Mouse (Mus musculus) lung, embryonic 16.5 days (tissue): ENCODE data around the gene Map4k3. TPM values are rescaled to one million over a fixed set of nuclear protein-coding genes. Genes with fewer than 3 reads are reported as not detected.
A peak's percentile ranks its signal among the peaks of the same experiment; 100 is the strongest.

Source experiments
- ATAC-seq: fragments of 200-750 bp; cut with Nextera tagmentation; 2 replicates; pipeline ENCODE4 v1.8.0; 2017; ENCODE audit warnings: low read depth, mild to moderate bottlenecking, moderate library complexity
- H3K27ac ChIP-seq: fragments of 300-500 bp; sonication (generic); 2 replicates; pipeline ENCODE4 v1.5.1; 2014; ENCODE audit warnings: mild to moderate bottlenecking, control low read depth, low read length
- H3K27me3 ChIP-seq: fragments of 300-500 bp; sonication (generic); 2 replicates; pipeline ENCODE4 v1.6.1; 2014; ENCODE audit warnings: low read depth, low read length, mixed read lengths; ENCODE audit not compliant: control insufficient read depth, insufficient read depth
- H3K36me3 ChIP-seq: fragments of 300-500 bp; sonication (generic); 2 replicates; pipeline ENCODE4 v1.6.1; 2014; ENCODE audit warnings: low read length; ENCODE audit not compliant: control insufficient read depth, insufficient read depth
- H3K4me1 ChIP-seq: fragments of 300-500 bp; sonication (generic); replicated peaks from 2 replicates; pipeline ENCODE4 v1.6.1; 2014; ENCODE audit warnings: low read length, mixed read lengths; ENCODE audit not compliant: control insufficient read depth, insufficient read depth
- H3K4me2 ChIP-seq: fragments of 300-500 bp; sonication (generic); 2 replicates; pipeline ENCODE4 v1.6.1; 2014; ENCODE audit warnings: low read depth, low read length, control low read depth
- H3K4me3 ChIP-seq: fragments of 300-500 bp; sonication (generic); 2 replicates; pipeline ENCODE4 v1.5.1; 2014; ENCODE audit warnings: mild to moderate bottlenecking, low read length, control low read depth
- H3K9ac ChIP-seq: fragments of 300-500 bp; sonication (generic); 2 replicates; pipeline ENCODE4 v1.6.1; 2014; ENCODE audit warnings: low read length, control low read depth
- H3K9me3 ChIP-seq: fragments of 300-500 bp; sonication (generic); 2 replicates; pipeline ENCODE4 v1.6.1; 2016; ENCODE audit warnings: low read length; ENCODE audit not compliant: control insufficient read depth
- WGBS: fragments of 180-500 bp; shearing (Covaris S2); extraction: QIAGEN DNeasy Blood & Tissue Kit; methylation state at CpG from one replicate; pipeline ENCODE4 v1.1.7; 2014; 5-methylcytosine and 5-hydroxymethylcytosine counted together
- polyA plus RNA-seq: library from polyadenylated mRNA; unstranded; fragments of >200 nt; fragmentation: Nextera tagmentation; extraction: Ambion mirVana; gene quantifications from 2 replicates; pipeline ENCODE4 v1.2.1, GENCODE M21; 2015

Map4k3 gene
- polyA plus RNA-seq, 1 experiment from 2014 or later: 42.5 TPM

- H3K4me2 ChIP-seq: no peak overlapping the region
- no peaks in the 10 kb centered on the region for H3K36me3 ChIP-seq
- WGBS: 67% methylated on average over 5 of the region's 5 CpGs
- no peaks in the 10 kb centered on the region for H3K27me3 ChIP-seq
- H3K9me3 ChIP-seq: 0 out of 2 replicates have a peak, but pooled peaks cover 2% of the 10 kb centered on the region
- H3K4me3 ChIP-seq: no peak overlapping the region
- no peak for ATAC-seq
- no peak overlapping the region for H3K9ac ChIP-seq
- no peaks in the 10 kb centered on the region for H3K4me1 ChIP-seq
- H3K27ac ChIP-seq: no peak overlapping the region
These were observed 165.5 kb downstream of the Map4k3 start for GRCm38 (mm10) chr17:80562792-80563191.

GRCm38 (mm10) chr17:80560669-80561401, 167.4 kb downstream of the Map4k3 start:
- Histone ChIP-seq H3K27ac (no peak overlapping the region), H3K4me3 (peak overlapping the region; percentile 33), H3K9ac (no peak overlapping the region), H3K36me3 (no peaks in the 10 kb centered on the region), H3K4me2 (peak overlapping the region; percentile 50), H3K27me3 (no peaks in the 10 kb centered on the region), H3K4me1 (no peaks in the 10 kb centered on the region), H3K9me3 (no peaks in the 10 kb centered on the region)
- peak; percentile 63; the same call in 1 of the 2 replicates for ATAC-seq
- WGBS: 16% methylated on average over 12 of the region's 12 CpGs

- Histone ChIP-seq H3K27ac (no peak overlapping the region), H3K4me3 (no peak overlapping the region), H3K9me3 (no peaks in the 10 kb centered on the region), H3K27me3 (no peaks in the 10 kb centered on the region), H3K9ac (no peak overlapping the region), H3K4me1 (no peaks in the 10 kb centered on the region), H3K4me2 (peak overlapping the region; percentile 50; the same call in 1 of the 2 replicates), H3K36me3 (no peaks in the 10 kb centered on the region)
- no peak for ATAC-seq
- 75% methylated on average over 4 of the region's 4 CpGs for WGBS
These were observed 168.5 kb downstream of the Map4k3 start for GRCm38 (mm10) chr17:80559745-80560144.

DNA sequence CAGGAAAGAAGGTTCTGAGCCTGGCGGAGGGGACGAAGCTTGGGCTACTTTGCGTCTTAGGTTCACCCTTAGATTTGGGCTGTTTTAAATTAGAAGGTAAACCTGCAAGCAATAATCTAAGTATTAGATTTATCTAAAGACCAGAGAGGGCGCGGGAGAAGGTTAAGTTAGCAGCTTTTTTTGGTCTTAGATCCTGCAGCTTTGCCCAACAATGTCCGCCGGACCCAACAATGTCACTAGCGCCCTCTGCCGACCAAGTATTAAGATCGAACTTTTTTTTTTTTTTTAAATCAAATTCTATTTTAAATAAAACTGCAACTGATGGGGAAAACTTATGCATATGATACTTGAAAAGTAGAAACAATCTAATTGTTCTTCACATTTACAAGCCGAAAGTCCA, 169.2 kb downstream of the Map4k3 start:
- Histone ChIP-seq H3K4me1 (0 out of 2 replicates have a peak, but pooled peaks cover under 1% of the 10 kb centered on the region), H3K9ac (no peak overlapping the region), H3K9me3 (no peaks in the 10 kb centered on the region), H3K4me3 (no peak overlapping the region), H3K36me3 (no peaks in the 10 kb centered on the region), H3K27ac (no peak overlapping the region), H3K27me3 (no peaks in the 10 kb centered on the region), H3K4me2 (no peak overlapping the region)
- 33% methylated on average over 11 of the region's 11 CpGs for WGBS
- no peak for ATAC-seq

DNA sequence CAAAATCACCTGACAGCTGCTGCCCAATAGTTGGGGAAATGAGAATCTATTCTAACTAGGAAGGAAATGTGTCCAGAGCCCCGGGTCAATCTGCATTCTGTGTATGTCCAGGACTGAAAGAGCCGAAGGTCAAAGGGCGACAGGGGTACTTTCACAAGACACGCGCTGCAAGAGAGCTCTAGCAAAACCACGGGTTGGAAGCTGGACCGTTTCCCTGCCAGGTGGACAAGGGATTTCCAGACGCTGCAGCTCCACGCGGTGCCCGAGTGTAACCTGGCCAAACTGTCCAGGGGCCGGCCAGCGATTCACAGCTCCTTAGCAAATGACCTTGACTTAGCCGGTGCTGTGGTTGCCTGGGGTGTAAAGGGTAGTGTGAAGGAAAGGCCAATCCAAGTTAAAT, 169.7 kb downstream of the Map4k3 start:
- Histone ChIP-seq H3K27ac (no peak overlapping the region), H3K9ac (no peak overlapping the region), H3K4me1 (0 out of 2 replicates have a peak, but pooled peaks cover 2% of the 10 kb centered on the region), H3K27me3 (no peaks in the 10 kb centered on the region), H3K4me3 (no peak overlapping the region), H3K4me2 (no peak overlapping the region), H3K36me3 (no peaks in the 10 kb centered on the region), H3K9me3 (no peaks in the 10 kb centered on the region)
- 68% methylated on average over 14 of the region's 14 CpGs for WGBS
- no peak for ATAC-seq

- Histone ChIP-seq H3K4me2 (no peak overlapping the region), H3K4me1 (peaks cover 5% of the 10 kb centered on the region; the same call in 1 of the 2 replicates), H3K27ac (no peak overlapping the region), H3K36me3 (no peaks in the 10 kb centered on the region), H3K4me3 (no peak overlapping the region), H3K27me3 (no peaks in the 10 kb centered on the region), H3K9me3 (no peaks in the 10 kb centered on the region), H3K9ac (no peak overlapping the region)
- WGBS: 94% methylated on average over 5 of the region's 5 CpGs
- ATAC-seq: no peak
These were observed 170.8 kb downstream of the Map4k3 start for GRCm38 (mm10) chr17:80557461-80557860.

GRCm38 (mm10) chr17:80553318-80554270, 174.7 kb downstream of the Map4k3 start:
- Histone ChIP-seq H3K9ac (peak overlapping the region; percentile 69), H3K4me2 (peak overlapping the region; percentile 75), H3K27me3 (no peaks in the 10 kb centered on the region), H3K27ac (no peak overlapping the region), H3K36me3 (no peaks in the 10 kb centered on the region), H3K4me3 (peak overlapping the region; percentile 61), H3K4me1 (peaks cover 5% of the 10 kb centered on the region; the same call in 1 of the 2 replicates), H3K9me3 (no peaks in the 10 kb centered on the region)
- WGBS: 3% methylated on average over 35 of the region's 35 CpGs
- peak; percentile 93 for ATAC-seq

- Histone ChIP-seq H3K4me2 (no peak overlapping the region), H3K36me3 (no peaks in the 10 kb centered on the region), H3K4me3 (no peak overlapping the region), H3K9ac (no peak overlapping the region), H3K27ac (no peak overlapping the region), H3K27me3 (no peaks in the 10 kb centered on the region), H3K9me3 (no peaks in the 10 kb centered on the region), H3K4me1 (peaks cover 5% of the 10 kb centered on the region; the same call in 1 of the 2 replicates)
- WGBS: 68% methylated on average over 4 of the region's 4 CpGs
- ATAC-seq: no peak
These were observed 175.6 kb downstream of the Map4k3 start for GRCm38 (mm10) chr17:80552653-80553052.

DNA sequence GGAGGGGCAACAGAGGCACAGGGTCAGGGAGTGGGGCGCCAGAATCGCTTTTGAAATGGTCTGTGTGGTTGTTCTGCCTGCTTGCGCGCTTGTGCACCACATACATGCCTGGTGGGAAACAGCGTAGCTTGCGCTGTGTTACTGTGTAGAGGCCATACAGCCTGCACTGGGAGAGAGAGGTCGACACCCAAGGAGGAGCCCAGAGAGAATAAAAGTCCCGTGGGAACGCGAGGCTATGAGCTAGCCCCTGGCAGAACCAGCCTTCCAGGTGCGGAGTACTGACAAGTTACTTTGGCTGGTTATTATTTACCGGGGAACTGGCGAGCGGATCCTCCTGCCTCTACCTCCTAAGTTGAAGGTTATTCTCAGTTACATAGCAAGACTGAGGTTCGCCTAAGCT, 177.3 kb downstream of the Map4k3 start:
- no peak overlapping the region for H3K4me3 ChIP-seq
- H3K27ac ChIP-seq: no peak overlapping the region
- H3K36me3 ChIP-seq: no peaks in the 10 kb centered on the region
- 79% methylated on average over 15 of the region's 15 CpGs for WGBS
- no peaks in the 10 kb centered on the region for H3K9me3 ChIP-seq
- H3K27me3 ChIP-seq: no peaks in the 10 kb centered on the region
- ATAC-seq: no peak
- peaks cover 5% of the 10 kb centered on the region; the same call in 1 of the 2 replicates for H3K4me1 ChIP-seq
- H3K9ac ChIP-seq: no peak overlapping the region
- no peak overlapping the region for H3K4me2 ChIP-seq
